Mouse (Mus musculus) kidney, postnatal 36 days (tissue): ENCODE measurements around the gene Map1s.

Source experiments
- DNase-seq, 2 experiments: peaks; one replicate each; pipeline ENCODE4 v3.0.0; 2021 to 2022; ENCODE audit warnings: mixed read lengths in 2 of 2

Map1s gene

GRCm38 (mm10) chr8:70899226-70899625 is 6.5 kb upstream of the Map1s start:
- no peak for DNase-seq

GRCm38 (mm10) chr8:70900872-70901387 is 4.8 kb upstream of the Map1s start:
- DNase-seq, result no peak

DNA sequence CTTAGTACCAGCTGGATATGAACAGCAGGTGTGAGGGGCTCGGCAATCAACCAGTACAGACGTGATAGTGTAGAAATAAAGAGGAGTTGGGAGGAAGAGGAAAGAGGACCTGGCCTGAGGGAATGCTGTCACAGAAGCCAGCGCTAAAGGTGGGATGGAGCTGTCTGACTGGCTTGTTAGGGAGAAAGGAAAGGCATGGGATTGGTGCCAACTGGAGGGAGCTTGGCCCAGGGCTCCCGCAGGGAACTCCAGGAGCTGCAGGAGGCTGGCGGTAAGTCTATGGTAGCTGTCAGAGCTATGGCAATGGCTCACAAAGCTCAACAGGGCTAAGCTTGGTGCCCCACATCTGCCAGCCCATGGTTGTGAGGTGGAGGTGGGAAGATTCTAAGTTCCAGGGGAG is 3.5 kb upstream of the Map1s start:
- peak; percentile 26 to 52 for DNase-seq

GRCm38 (mm10) chr8:70903112-70903511 is 2.6 kb upstream of the Map1s start:
- DNase-seq, result no peak

DNA sequence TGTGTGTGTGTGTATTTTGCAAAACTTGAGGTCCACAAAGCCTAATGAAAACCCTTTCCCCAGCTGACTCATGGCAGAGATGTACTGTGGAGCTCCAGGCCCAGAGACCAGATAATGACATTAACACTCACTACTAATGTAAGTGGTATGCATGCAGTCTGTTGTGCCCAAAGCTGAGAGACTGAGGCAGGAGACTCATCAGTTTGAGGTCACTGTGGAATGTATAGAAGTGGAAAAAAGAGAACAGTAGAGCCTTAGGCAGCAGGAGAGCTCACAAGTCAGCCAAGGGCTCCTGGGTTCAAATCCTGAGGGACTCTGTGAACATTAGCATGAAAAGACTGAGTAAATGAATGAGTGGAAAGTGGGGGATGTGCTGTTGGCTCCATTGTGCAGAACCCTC is 2.1 kb upstream of the Map1s start:
- no peak for DNase-seq

GRCm38 (mm10) chr8:70904532-70904931 is 1.2 kb upstream of the Map1s start:
- DNase-seq, result peak; percentile 55 to 83

DNA sequence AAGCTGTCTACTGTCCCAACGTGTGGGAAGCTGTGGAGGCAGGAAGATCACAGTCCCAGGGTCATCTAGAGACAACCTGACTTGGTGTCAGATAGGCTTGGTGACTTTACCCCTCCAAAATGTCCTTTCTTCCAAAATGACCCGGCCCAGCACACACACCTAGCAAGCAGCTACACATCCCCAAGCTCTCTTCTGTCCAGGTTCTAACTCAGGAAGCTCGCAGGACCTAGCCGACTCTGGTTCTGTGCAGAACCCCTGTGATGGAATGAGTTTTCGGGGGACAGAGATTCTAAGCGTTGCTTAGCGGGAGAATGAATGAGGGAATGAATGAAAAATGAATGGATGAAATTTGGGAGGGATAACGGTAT is 285 bp upstream of the Map1s start:
- DNase-seq, result no peak

- DNase-seq, result no peak
Measured at GRCm38 (mm10) chr8:70907518-70907917, 1.8 kb downstream of the Map1s start.

- DNase-seq, result peak in 1 of 2 experiments; percentile 23
Measured at GRCm38 (mm10) chr8:70911596-70911995, 5.9 kb downstream of the Map1s start.

GRCm38 (mm10) chr8:70912955-70913354 is 7.2 kb downstream of the Map1s start:
- DNase-seq, result no peak

DNA sequence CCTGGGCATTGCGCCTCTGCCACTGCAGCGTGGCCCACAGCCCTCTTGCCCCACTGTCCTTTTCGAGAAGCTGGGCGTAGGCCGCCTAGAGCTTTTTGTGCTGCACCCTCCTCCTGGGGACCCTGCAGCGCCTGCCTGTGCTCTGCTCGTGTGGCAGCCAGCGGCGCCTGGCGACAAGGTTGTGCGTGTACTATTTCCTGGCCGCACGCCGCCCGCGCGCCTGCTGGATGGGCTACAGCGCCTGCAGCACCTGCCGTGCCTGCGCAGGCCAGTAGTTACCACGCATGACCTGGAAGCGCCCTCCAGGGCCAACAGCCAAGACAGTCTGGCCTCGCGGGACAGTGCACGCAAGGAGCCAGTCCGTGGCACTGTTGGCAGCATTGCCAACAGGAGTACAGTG is 7.8 kb downstream of the Map1s start:
- DNase-seq, result no peak

- no peak for DNase-seq
Measured at GRCm38 (mm10) chr8:70914704-70915103, 9.0 kb downstream of the Map1s start.

DNA sequence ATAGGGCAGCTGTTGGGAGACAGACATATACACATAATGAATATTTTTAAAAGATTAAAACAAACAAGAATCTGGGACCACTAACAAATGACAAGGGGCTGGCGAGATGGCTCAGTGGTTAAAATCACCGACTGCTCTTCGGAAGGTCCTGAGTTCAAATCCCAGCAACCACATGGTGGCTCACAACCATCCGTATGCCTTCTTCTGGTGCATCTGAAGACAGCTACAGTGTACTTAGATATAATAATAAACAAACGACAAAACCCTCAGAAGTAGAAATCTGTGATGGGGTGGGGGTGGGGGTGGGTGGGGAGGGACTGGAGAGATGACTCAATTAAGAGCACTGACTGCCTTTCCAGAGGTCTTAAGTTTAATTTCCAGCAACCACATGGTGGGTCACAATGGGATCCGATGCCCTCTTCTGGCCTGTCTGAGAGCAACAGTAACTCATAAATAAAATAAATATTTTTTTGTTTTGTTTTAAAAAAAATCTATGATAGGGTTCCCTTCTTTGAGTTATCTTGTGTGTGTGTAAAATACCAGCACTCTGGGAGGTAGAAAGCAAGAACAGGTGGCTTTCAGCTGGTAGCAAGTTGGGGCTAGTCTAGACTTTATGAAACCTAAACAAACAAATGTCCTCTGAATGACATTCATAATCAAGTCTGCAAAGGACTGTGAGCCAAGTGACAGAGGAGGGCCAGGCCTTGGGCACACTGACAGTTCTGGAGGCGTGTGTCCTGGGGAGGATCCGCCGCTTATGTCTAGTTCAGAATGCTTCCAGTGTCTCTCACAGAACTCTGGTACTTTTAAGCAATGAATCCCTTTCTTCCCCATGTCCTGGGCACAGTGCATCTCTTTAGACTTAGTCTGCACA is 14.6 kb downstream of the Map1s start:
- no peak for DNase-seq

DNA sequence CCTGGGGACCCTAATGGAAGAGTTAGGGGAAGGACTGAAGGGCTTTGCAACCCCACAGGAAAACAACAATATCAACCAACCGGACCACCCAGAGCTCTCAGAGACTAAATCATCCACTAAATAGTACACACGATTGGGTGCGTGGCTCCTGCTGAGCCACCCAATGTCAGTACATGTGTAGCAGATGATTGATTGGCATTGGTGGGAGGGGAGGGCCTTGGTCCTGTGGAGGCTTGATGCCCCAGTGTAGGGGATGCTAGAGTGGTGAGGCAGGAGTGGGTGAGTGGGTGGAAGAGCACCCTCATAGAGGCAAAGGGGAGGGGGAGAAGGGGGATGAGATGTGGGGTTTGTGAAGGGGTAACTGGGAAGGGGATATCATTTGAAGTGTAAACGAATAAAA is 18.4 kb downstream of the Map1s start:
- DNase-seq, result no peak

DNA sequence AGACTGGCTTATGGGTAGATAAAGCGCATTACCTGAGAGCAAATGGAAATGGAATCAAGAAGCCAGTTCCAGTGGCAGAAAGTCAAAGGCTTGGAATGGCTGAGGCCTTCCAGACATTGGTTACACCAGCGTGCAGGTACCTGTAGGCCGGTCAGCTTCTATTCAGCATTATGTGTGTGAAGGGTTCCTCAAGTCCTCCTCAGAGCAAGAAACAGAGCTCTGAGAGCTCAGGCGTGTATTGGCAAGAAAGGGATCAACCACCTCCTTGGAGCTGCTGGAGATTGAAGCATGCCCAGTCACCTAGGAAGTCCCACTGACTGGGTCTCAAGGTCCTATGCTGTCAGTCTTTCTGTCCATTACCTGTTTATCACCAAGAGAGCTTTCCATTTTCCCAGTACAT is 20.0 kb downstream of the Map1s start:
- DNase-seq, result no peak

GRCm38 (mm10) chr8:70926396-70926795 is 20.7 kb downstream of the Map1s start:
- no peak for DNase-seq

DNA sequence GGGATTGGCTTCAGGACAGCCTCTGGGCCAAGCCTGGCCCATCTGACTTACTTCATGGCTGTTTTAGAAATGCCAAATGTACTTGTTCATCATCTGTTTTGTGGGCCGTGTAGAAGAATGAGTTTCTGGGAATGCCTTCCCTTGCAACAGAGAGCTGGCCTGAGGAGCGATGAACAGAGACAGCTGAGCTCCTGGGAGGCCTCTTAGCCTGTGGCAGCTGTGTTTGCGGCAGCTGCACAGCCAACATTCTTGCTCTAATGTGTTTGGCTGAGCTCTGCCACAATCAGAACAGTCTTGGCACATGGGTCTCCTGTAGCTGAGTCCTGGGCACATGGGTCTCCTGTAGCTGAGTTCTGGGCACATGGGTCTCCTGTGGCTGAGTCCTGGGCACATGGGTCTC is 22.4 kb downstream of the Map1s start:
- DNase-seq, result no peak

DNA sequence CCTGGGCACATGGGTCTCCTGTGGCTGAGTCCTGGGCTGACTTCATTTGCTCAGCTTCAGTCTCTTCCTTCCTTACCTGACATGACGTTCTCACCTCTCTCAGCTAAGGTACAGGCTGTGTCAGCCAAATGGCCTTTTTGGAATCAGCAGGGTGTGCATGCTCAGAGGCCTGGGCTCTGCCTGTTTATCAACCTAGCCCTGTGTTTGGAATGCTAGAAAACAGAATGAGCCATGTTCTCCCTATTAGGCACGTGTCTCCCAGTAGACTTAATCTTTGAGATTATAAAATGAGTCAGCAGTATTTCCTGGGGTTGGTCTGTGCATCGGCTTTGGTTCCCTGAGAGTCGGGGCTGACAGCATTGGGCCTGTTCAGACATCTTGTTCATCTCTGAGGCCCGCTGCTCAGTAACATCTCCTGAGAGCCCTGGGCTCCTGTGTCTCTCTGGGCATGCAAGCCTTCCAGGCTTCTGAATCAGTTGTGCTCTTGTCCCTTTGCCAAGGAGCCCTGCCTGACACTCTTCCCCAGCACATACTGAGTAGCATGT is 23.1 kb downstream of the Map1s start:
- no peak for DNase-seq

GRCm38 (mm10) chr8:70931731-70932130 is 26.0 kb downstream of the Map1s start:
- DNase-seq, result no peak

DNA sequence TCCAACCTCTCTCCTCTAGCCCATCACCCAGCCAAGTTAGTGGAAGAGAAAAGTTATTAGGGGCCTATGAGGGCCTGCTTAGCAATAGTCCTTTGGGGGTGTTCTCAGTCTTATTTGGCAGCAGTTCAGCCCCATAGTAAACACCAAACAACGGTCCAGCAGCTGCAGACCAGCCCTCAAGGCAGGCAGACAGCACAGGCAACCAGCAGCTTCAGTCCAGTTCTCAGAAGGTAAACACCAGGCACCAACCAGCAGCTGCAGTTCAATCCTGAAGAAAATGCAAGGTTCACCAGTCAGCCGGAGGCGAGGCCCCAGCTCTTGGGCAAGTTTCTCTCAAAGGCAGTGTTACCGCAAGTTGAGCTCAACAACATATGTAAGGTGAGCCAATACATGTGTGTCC is 27.3 kb downstream of the Map1s start:
- no peak for DNase-seq

DNA sequence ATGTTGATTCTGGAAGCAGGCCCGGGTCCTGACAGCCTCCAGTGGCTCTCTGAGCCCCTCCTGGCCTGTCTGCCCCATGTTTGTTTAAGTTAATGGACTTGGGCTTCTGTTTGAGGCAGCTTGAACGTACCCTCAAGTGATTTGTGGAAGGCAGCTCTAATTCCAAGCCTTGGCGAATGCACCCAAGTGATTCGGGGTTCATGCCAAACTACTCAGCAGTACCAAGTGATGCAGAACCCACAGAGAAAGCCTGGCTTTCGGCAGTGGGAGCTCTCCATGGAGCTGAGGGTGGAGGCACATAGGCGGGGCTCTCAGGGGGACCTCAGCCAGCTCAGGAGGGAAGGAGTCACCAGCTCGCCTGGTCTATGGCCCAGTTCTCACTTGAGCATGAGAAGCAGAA is 29.1 kb downstream of the Map1s start:
- no peak for DNase-seq

GRCm38 (mm10) chr8:70937200-70937599 is 31.5 kb downstream of the Map1s start:
- DNase-seq, result no peak

DNA sequence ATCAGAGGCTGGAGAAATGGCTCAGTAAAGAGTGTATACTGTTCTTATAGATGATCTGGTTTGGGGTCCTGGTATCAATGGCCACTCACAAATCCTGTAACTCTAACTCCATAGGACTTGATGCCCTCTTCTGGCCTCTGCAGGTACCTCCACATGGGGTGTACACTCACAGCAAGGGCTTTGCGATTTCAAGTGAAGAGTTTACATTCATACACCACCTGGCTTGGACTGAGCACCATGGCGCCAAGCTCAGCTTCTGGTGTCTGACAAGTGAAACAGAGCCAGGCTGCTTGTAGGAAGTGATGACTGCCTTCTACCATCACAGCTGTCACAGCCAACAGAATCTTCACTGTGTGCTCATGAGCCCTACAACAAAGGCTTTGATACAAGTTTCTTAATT is 35.7 kb downstream of the Map1s start:
- no peak for DNase-seq

DNA sequence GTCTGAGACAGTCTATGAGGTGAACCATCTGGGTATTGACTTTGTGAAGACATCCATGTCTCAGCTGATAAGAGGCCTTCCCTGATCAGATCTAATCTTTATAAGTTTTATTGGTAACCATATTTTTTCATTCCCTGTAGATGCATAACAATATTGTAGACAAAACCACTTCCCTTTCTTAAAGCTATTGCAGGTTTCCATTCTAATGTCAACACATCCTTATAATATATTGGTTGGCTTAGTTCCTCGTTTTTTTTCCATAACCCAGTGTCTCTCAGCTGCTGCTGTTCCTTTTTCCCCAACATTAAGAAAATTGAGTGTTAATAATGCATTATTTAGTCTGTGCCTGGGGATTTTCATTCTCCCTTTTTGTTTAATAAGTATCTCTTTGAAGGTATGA is 37.5 kb downstream of the Map1s start:
- no peak for DNase-seq

DNA sequence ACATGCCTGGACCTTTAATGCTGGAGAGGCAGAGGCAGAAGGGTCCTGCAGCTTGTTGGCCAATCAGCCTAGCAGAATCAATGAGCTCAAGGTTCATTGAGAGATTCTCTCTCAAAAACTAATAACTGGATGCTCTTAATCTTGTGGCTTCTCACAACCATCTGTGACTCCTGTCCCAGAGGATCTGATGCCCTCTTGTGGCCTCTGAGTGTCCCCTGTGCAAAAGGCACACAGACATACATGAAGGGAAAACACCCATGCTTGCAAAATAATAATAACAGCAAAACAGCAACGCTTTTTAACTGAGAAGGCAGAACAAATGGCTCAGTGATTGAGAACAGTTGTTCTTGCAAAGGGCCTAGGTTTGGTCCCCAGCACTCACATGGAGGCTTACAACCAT is 44.1 kb downstream of the Map1s start:
- DNase-seq, result peak in 1 of 2 experiments; percentile 31
